Mouse (Mus musculus) lung, postnatal 0 days (tissue): ENCODE results near the gene Usb1. TPM values are rescaled to one million over a fixed set of nuclear protein-coding genes. Genes with fewer than 3 reads are reported as not detected.

Experiments
- ATAC-seq: fragments of 200-750 bp; cut with Nextera tagmentation; 2 replicates; pipeline ENCODE4 v1.8.0; 2017; ENCODE audit warnings: moderate library complexity
- DNase-seq: peaks from one replicate; pipeline ENCODE4 v3.0.0-alpha.2; 2016; ENCODE audit warnings: low spot score
- H3K27ac ChIP-seq: fragments of 300-500 bp; sonication (generic); 2 replicates; pipeline ENCODE4 v1.5.1; 2014; ENCODE audit warnings: antibody characterized with exemption, mild to moderate bottlenecking, low read length, mixed read lengths
- H3K27me3 ChIP-seq: fragments of 300-500 bp; sonication (generic); replicated peaks from 2 replicates; pipeline ENCODE4 v1.6.1; 2014; ENCODE audit warnings: low read length, mixed read lengths; ENCODE audit not compliant: insufficient read depth
- H3K36me3 ChIP-seq: fragments of 300-500 bp; sonication (generic); 2 replicates; pipeline ENCODE4 v1.6.1; 2014; ENCODE audit warnings: low read length, mixed read lengths; ENCODE audit not compliant: insufficient read depth
- H3K4me1 ChIP-seq: fragments of 300-500 bp; sonication (generic); 2 replicates; pipeline ENCODE4 v1.6.1; 2014; ENCODE audit warnings: antibody characterized with exemption, low read depth, low read length, mixed read lengths; ENCODE audit not compliant: insufficient read depth
- H3K4me2 ChIP-seq: fragments of 300-500 bp; sonication (generic); replicated peaks from 2 replicates; pipeline ENCODE4 v1.6.1; 2014; ENCODE audit warnings: low read depth, mild to moderate bottlenecking, low read length, moderate library complexity, mixed read lengths
- H3K4me3 ChIP-seq: fragments of 300-500 bp; sonication (generic); 2 replicates; pipeline ENCODE4 v1.5.1; 2014; ENCODE audit warnings: low read depth, low read length
- H3K9ac ChIP-seq: fragments of 300-500 bp; sonication (generic); replicated peaks from 2 replicates; pipeline ENCODE4 v1.6.1; 2014; ENCODE audit warnings: low read depth, mild to moderate bottlenecking
- H3K9me3 ChIP-seq: fragments of 300-500 bp; sonication (generic); 2 replicates; pipeline ENCODE4 v1.6.1; 2016; ENCODE audit warnings: low read length, mixed read lengths
- CTCF ChIP-seq: IDR thresholded peaks from 2 replicates; pipeline ENCODE4 v1.5.1; 2016; ENCODE audit warnings: antibody characterized with exemption, mild to moderate bottlenecking
- EP300 ChIP-seq: IDR thresholded peaks from 2 replicates; pipeline ENCODE4 v1.6.1; 2016; ENCODE audit warnings: antibody characterized with exemption, mild to moderate bottlenecking, control low read depth
- WGBS: fragments of 180-500 bp; shearing (Covaris S2); extraction: QIAGEN DNeasy Blood & Tissue Kit; methylation state at CpG from one replicate; pipeline ENCODE4 v1.1.7; 2014; 5-methylcytosine and 5-hydroxymethylcytosine counted together
- polyA plus RNA-seq: library from polyadenylated mRNA; unstranded; fragments of >200 nt; fragmentation: Nextera tagmentation; extraction: Ambion mirVana; gene quantifications from 2 replicates; pipeline ENCODE4 v1.2.1, GENCODE M21; 2015

Usb1 gene
- polyA plus RNA-seq, 1 experiment from 2014 or later = 39.2 TPM

- H3K27ac ChIP-seq = peak overlapping the region; percentile 96
- under 1% methylated on average over 36 of the region's 38 CpGs for WGBS
- ATAC-seq (peak; percentile 39), DNase-seq (peak; percentile 81)
- H3K4me3 ChIP-seq = peak overlapping the region; percentile 84
- peak overlapping the region; percentile 85 for H3K4me2 ChIP-seq
- H3K27me3 ChIP-seq = no peaks in the 10 kb centered on the region
- no peaks in the 10 kb centered on the region for H3K9me3 ChIP-seq
- peak overlapping the region; percentile 86 for H3K9ac ChIP-seq
- H3K4me1 ChIP-seq = peaks cover 15% of the 10 kb centered on the region; the same call in 1 of the 2 replicates
- TF ChIP-seq EP300 (no peak), CTCF (peak; percentile 35)
- H3K36me3 ChIP-seq = peaks cover 16% of the 10 kb centered on the region
Observed at GRCm38 (mm10) chr8:95331156-95331719, 846 bp upstream of the Usb1 start.

GRCm38 (mm10) chr8:95332437-95333199, 534 bp downstream of the Usb1 start:
- H3K4me2 ChIP-seq = peak overlapping the region; percentile 85
- H3K36me3 ChIP-seq = peaks cover 15% of the 10 kb centered on the region
- peak; percentile 66 for DNase-seq
- no peaks in the 10 kb centered on the region for H3K9me3 ChIP-seq
- H3K9ac ChIP-seq = peak overlapping the region; percentile 86
- peak overlapping the region; percentile 84 for H3K4me3 ChIP-seq
- 13% methylated on average over 21 of the region's 21 CpGs for WGBS
- H3K27me3 ChIP-seq = no peaks in the 10 kb centered on the region
- TF ChIP-seq CTCF (no peak), EP300 (no peak)
- H3K27ac ChIP-seq = peak overlapping the region; percentile 96
- H3K4me1 ChIP-seq = peaks cover 15% of the 10 kb centered on the region; the same call in 1 of the 2 replicates
- no peak for ATAC-seq

GRCm38 (mm10) chr8:95335706-95336105, 3.6 kb downstream of the Usb1 start:
- ATAC-seq (no peak), DNase-seq (no peak)
- peaks cover 8% of the 10 kb centered on the region; the same call in 1 of the 2 replicates for H3K4me1 ChIP-seq
- no peak overlapping the region for H3K27ac ChIP-seq
- H3K9me3 ChIP-seq = no peaks in the 10 kb centered on the region
- H3K9ac ChIP-seq = no peak overlapping the region
- no peak overlapping the region for H3K4me3 ChIP-seq
- no peaks in the 10 kb centered on the region for H3K27me3 ChIP-seq
- TF ChIP-seq EP300 = no peak
- TF ChIP-seq CTCF = no peak
- H3K4me2 ChIP-seq = no peak overlapping the region
- peaks cover 24% of the 10 kb centered on the region for H3K36me3 ChIP-seq
- WGBS = 89% methylated on average over 1 of the region's 1 CpGs

- DNase-seq (no peak), ATAC-seq (no peak)
- H3K9ac ChIP-seq = no peak overlapping the region
- TF ChIP-seq CTCF (no peak), EP300 (no peak)
- H3K4me3 ChIP-seq = no peak overlapping the region
- H3K4me1 ChIP-seq = peaks cover 6% of the 10 kb centered on the region; the same call in 1 of the 2 replicates
- H3K9me3 ChIP-seq = no peaks in the 10 kb centered on the region
- H3K4me2 ChIP-seq = no peak overlapping the region
- H3K27ac ChIP-seq = no peak overlapping the region
- peaks cover 25% of the 10 kb centered on the region for H3K36me3 ChIP-seq
- no peaks in the 10 kb centered on the region for H3K27me3 ChIP-seq
Observed at GRCm38 (mm10) chr8:95336363-95336762, 4.3 kb downstream of the Usb1 start.

GRCm38 (mm10) chr8:95341721-95342120, 9.6 kb downstream of the Usb1 start:
- ATAC-seq = no peak
- DNase-seq = no peak

GRCm38 (mm10) chr8:95344668-95345067, 12.6 kb downstream of the Usb1 start:
- H3K4me3 ChIP-seq = no peak overlapping the region
- peaks cover 15% of the 10 kb centered on the region for H3K36me3 ChIP-seq
- TF ChIP-seq CTCF (peak; percentile 33), EP300 (no peak)
- no peak overlapping the region for H3K27ac ChIP-seq
- ATAC-seq = no peak
- no peaks in the 10 kb centered on the region for H3K4me1 ChIP-seq
- no peak overlapping the region for H3K9ac ChIP-seq
- no peak for DNase-seq
- 77% methylated on average over 6 of the region's 6 CpGs for WGBS
- H3K9me3 ChIP-seq = no peaks in the 10 kb centered on the region
- no peak overlapping the region for H3K4me2 ChIP-seq
- H3K27me3 ChIP-seq = no peaks in the 10 kb centered on the region

More at GRCm38 (mm10) chr8:95341721-95342120, 9.6 kb downstream of the Usb1 start:
- TF ChIP-seq CTCF (no peak), EP300 (no peak)
- no peaks in the 10 kb centered on the region for H3K4me1 ChIP-seq
- WGBS = 65% methylated on average over 5 of the region's 5 CpGs
- H3K27ac ChIP-seq = no peak overlapping the region
- H3K9me3 ChIP-seq = no peaks in the 10 kb centered on the region
- no peak overlapping the region for H3K4me3 ChIP-seq
- H3K27me3 ChIP-seq = no peaks in the 10 kb centered on the region
- no peak overlapping the region for H3K4me2 ChIP-seq
- peaks cover 35% of the 10 kb centered on the region for H3K36me3 ChIP-seq
- H3K9ac ChIP-seq = no peak overlapping the region
